Mouse (Mus musculus): ENCODE results near the gene Lrrc3c. TPM values are rescaled to one million over a fixed set of nuclear protein-coding genes. Genes with fewer than 3 reads are reported as not detected.

Gene Lrrc3c
- polyA plus RNA-seq, 1 experiment from 2014 or later = not detected

DNA sequence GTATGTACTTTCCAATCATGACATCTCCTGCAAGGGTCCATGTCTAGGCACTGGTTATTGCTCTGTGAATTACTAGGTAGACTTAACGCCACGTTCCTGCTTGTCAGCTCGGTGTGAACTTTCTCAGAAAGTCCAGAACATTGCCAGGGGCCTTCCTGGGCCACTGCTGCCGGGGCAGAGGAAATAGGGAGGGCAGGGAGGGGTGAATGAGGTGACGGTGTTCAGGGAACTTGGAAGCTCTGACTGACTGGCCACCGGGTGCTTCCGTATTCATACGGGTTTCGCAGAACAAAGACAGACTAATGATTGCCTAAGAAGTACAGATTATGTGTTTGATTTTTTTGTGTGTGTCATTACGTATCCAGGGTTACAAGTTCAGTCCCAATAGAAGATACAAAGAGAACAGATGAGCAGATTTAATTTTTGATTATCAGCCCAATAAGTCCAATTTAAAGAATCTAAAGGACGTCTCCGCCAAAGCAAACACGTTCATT, 34.1 kb upstream of the Lrrc3c start:
- no peaks in the 10 kb centered on the region for H3K9me3 ChIP-seq (ENCODE audit: control insufficient read depth, low read length)
- H3K4me1 ChIP-seq (replicated peaks; ENCODE audit: control insufficient read depth, insufficient read depth, low read length) = no peaks in the 10 kb centered on the region; the same call in 1 of the 2 replicates
- H3K27ac ChIP-seq (ENCODE audit: low read length) = no peak overlapping the region
- H3K27me3 ChIP-seq (ENCODE audit: control insufficient read depth, insufficient read depth, low read depth, low read length) = no peaks in the 10 kb centered on the region
- no peak overlapping the region for H3K4me3 ChIP-seq (ENCODE audit: low read length)
- no peak overlapping the region for H3K4me2 ChIP-seq (ENCODE audit: low read depth, low read length)
- 48% methylated on average over 13 of the region's 13 CpGs for WGBS
- no peak overlapping the region for H3K9ac ChIP-seq (ENCODE audit: low read length)
- H3K36me3 ChIP-seq (ENCODE audit: control insufficient read depth, insufficient read depth, low read length) = no peaks in the 10 kb centered on the region
- no peak for ATAC-seq (ENCODE audit: low read depth)

DNA sequence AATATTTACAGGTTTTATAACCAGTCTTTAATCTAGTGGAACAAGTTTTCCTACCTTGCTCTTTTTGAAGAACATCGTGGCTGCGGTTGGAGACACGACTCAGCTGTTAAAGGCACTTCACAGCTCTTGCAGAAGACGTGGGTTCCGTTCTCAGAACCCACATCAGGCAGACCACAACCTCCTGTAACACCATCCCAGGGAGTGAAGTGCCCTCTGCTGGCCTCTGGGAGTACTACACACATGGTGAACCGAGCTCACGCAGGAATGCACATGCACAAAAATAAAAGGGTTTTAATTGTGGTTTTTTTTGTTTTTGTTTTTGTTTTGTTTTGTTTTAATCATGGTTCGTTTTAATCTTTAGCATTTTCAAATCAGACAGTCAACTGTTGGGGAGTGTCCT, 29.8 kb upstream of the Lrrc3c start:
- H3K27ac ChIP-seq (ENCODE audit: low read length) = no peak overlapping the region
- H3K36me3 ChIP-seq (ENCODE audit: control insufficient read depth, insufficient read depth, low read length) = no peaks in the 10 kb centered on the region
- H3K9ac ChIP-seq (ENCODE audit: low read length) = no peak overlapping the region
- H3K4me1 ChIP-seq (replicated peaks; ENCODE audit: control insufficient read depth, insufficient read depth, low read length) = no peaks in the 10 kb centered on the region; the same call in 1 of the 2 replicates
- no peak overlapping the region for H3K4me2 ChIP-seq (ENCODE audit: low read depth, low read length)
- 80% methylated on average over 8 of the region's 8 CpGs for WGBS
- ATAC-seq (ENCODE audit: low read depth) = no peak
- H3K27me3 ChIP-seq (ENCODE audit: control insufficient read depth, insufficient read depth, low read depth, low read length) = no peaks in the 10 kb centered on the region
- H3K4me3 ChIP-seq (ENCODE audit: low read length) = no peak overlapping the region
- no peaks in the 10 kb centered on the region for H3K9me3 ChIP-seq (ENCODE audit: control insufficient read depth, low read length)

DNA sequence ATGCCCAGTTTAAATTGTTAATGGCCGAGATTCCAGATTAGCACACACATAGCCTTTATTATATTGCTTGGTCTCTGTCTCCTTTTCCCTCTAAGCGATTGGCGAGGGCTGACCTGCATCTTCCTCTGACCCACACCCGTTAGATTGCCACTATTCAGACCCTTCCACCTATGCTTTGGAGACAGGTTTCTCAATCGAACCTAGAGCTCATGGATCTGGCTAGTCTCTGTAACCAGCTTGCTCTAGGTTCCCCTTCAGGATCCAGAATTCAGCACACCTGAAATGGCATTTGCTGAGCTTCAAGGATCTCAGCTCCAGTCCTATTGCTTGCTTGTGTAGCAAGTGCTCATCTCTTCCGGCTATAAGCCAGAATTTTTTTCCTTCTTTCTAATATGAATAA, 28.6 kb upstream of the Lrrc3c start:
- H3K4me1 ChIP-seq (replicated peaks; ENCODE audit: control insufficient read depth, insufficient read depth, low read length) = no peaks in the 10 kb centered on the region
- H3K27ac ChIP-seq (ENCODE audit: low read length) = no peak overlapping the region
- H3K9me3 ChIP-seq (ENCODE audit: control insufficient read depth, low read length) = no peaks in the 10 kb centered on the region
- WGBS = 73% methylated on average over 6 of the region's 6 CpGs
- no peak overlapping the region for H3K4me2 ChIP-seq (ENCODE audit: low read depth, low read length)
- no peaks in the 10 kb centered on the region for H3K36me3 ChIP-seq (ENCODE audit: control insufficient read depth, insufficient read depth, low read length)
- H3K4me3 ChIP-seq (ENCODE audit: low read length) = no peak overlapping the region
- H3K9ac ChIP-seq (ENCODE audit: low read length) = no peak overlapping the region
- no peak for ATAC-seq (ENCODE audit: low read depth)
- no peaks in the 10 kb centered on the region for H3K27me3 ChIP-seq (ENCODE audit: control insufficient read depth, insufficient read depth, low read depth, low read length)

DNA sequence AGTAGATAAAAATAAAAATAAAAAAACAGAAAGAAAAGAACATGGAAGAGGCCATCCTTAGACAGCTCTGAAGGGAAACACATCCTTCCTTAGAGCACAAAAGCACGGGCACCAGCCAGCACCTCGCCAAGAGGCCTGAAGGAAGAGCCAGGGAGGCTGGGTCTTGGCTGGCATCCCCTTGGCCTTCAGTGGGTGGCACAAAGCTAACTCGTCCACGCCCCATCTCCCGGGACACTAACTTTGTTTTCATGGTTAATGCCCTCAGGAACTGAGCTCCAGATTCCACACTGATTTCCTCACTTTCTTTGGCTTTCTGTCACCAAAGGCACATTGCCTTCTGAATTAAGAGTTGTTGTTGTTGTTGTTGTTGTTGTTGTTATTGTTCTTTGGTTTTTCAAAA, 20.3 kb upstream of the Lrrc3c start:
- Histone ChIP-seq H3K36me3 (ENCODE audit: control insufficient read depth, insufficient read depth, low read length) (no peaks in the 10 kb centered on the region), H3K27me3 (ENCODE audit: control insufficient read depth, insufficient read depth, low read depth, low read length) (no peaks in the 10 kb centered on the region), H3K4me3 (ENCODE audit: low read length) (no peak overlapping the region), H3K27ac (ENCODE audit: low read length) (no peak overlapping the region), H3K9me3 (ENCODE audit: control insufficient read depth, low read length) (no peaks in the 10 kb centered on the region), H3K4me1 (replicated peaks; ENCODE audit: control insufficient read depth, insufficient read depth, low read length) (no peaks in the 10 kb centered on the region), H3K4me2 (ENCODE audit: low read depth, low read length) (no peak overlapping the region), H3K9ac (ENCODE audit: low read length) (no peak overlapping the region)
- ATAC-seq (ENCODE audit: low read depth) = no peak
- WGBS = 84% methylated on average over 5 of the region's 5 CpGs

DNA sequence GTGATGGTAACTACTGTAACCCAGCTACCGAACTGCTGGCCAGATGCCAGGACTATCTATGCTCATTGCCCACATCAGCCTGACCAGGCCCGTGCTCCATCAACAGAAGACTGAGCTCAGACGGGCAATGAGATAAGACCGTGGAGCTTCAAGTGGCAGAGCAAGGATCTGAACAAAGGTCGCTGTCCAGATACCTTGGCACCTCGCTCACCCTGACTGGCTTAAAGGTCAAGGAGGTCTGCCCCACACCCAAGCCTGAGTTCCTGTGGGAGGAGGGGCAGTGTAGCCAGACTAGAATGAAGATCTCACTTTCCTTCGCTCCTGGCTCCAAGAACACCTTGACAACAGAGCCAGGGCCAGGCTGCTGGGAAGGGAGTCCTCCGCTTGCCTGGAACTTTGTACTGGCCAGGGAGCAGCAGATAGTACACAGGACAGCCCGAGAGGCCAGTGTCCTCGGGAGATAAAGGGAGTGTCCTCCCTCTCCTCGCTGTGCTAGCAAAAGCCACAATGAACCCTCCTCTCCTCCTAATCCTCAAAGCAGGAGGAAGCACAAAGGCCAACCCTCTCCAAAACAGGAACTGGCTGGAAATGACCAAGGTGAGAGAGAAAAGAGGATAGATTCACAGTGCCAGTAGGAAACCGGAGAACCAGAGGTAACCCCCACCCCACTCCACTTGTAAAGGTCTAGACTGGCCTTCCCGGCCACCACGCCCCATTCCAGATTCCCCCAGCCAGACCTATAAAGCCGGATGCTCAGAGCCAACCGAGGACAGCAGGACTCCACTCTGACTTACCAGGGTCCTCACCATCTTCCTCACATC, 17.6 kb upstream of the Lrrc3c start:
- H3K4me2 ChIP-seq (ENCODE audit: low read depth, low read length) = no peak overlapping the region
- H3K9ac ChIP-seq (ENCODE audit: low read length) = no peak overlapping the region
- H3K27ac ChIP-seq (ENCODE audit: low read length) = no peak overlapping the region
- ATAC-seq (ENCODE audit: low read depth) = no peak
- WGBS = 51% methylated on average over 16 of the region's 16 CpGs
- H3K9me3 ChIP-seq (ENCODE audit: control insufficient read depth, low read length) = no peaks in the 10 kb centered on the region
- H3K27me3 ChIP-seq (ENCODE audit: control insufficient read depth, insufficient read depth, low read depth, low read length) = no peaks in the 10 kb centered on the region
- H3K4me3 ChIP-seq (ENCODE audit: low read length) = no peak overlapping the region
- peaks cover 3% of the 10 kb centered on the region for H3K4me1 ChIP-seq (replicated peaks; ENCODE audit: control insufficient read depth, insufficient read depth, low read length)
- no peaks in the 10 kb centered on the region for H3K36me3 ChIP-seq (ENCODE audit: control insufficient read depth, insufficient read depth, low read length)

DNA sequence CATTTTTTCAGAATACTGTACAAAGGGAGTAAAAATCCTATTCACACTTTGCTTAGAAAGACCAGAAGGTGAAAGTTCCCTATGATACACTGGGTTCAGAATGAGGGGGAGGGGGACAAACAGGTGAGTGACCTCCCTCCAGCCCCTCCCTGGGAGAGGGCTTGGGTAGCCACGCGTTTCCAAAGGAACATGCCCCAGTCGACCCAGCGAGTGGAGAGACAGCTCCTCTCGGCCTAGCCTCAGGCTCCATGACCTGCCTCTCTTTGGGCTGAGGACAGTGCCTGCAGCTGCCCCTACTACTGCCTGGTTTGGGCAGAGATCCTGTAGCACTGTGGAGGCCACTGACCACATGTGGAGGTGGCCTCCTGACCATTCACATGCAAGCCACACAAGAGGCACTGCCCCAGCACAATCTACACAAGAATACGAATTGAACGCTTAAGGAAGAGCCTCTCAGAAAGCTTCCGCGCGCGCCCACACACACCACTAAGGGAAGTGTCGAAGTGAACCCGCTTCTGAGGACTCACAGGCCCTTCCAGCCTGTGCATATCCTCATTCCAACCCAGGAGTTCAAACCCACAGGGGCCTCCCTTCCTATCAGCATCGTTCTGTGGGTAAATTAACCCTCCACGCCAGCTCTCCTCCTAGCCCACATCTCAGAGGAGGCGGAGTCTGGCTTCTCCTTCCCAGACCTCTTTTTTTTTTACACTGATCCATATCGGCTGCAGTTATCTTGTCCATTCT, 16.6 kb upstream of the Lrrc3c start:
- no peaks in the 10 kb centered on the region for H3K9me3 ChIP-seq (ENCODE audit: control insufficient read depth, low read length)
- H3K27me3 ChIP-seq (ENCODE audit: control insufficient read depth, insufficient read depth, low read depth, low read length) = no peaks in the 10 kb centered on the region
- no peak for ATAC-seq (ENCODE audit: low read depth)
- no peak overlapping the region for H3K4me3 ChIP-seq (ENCODE audit: low read length)
- H3K27ac ChIP-seq (ENCODE audit: low read length) = no peak overlapping the region
- no peaks in the 10 kb centered on the region for H3K36me3 ChIP-seq (ENCODE audit: control insufficient read depth, insufficient read depth, low read length)
- H3K4me2 ChIP-seq (ENCODE audit: low read depth, low read length) = no peak overlapping the region
- no peak overlapping the region for H3K9ac ChIP-seq (ENCODE audit: low read length)
- 72% methylated on average over 17 of the region's 17 CpGs for WGBS
- H3K4me1 ChIP-seq (replicated peaks; ENCODE audit: control insufficient read depth, insufficient read depth, low read length) = peaks cover 12% of the 10 kb centered on the region

DNA sequence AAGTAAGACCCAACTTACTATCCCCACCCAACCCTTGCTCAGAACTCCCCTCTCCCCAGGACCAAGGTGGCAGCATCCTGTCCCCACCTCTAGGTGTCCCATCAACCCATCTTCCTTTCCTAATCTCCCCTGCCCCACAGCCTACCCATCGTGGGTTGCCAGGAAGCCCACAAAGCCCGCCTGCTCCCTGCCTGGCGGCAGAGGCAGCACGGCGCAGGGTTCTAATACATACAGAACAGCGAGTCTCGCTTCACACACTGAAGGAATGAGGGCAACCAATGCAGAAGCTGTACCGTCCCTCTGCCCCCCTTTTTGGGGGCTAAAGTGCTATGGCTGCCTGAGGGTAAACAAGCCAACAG, 16.1 kb upstream of the Lrrc3c start:
- Histone ChIP-seq H3K27ac (ENCODE audit: low read length) (no peak overlapping the region), H3K36me3 (ENCODE audit: control insufficient read depth, insufficient read depth, low read length) (no peaks in the 10 kb centered on the region), H3K27me3 (ENCODE audit: control insufficient read depth, insufficient read depth, low read depth, low read length) (no peaks in the 10 kb centered on the region), H3K4me2 (ENCODE audit: low read depth, low read length) (no peak overlapping the region), H3K4me1 (replicated peaks; ENCODE audit: control insufficient read depth, insufficient read depth, low read length) (peaks cover 12% of the 10 kb centered on the region), H3K9me3 (ENCODE audit: control insufficient read depth, low read length) (no peaks in the 10 kb centered on the region), H3K9ac (ENCODE audit: low read length) (no peak overlapping the region), H3K4me3 (ENCODE audit: low read length) (no peak overlapping the region)
- 84% methylated on average over 8 of the region's 8 CpGs for whole genome bisulfite sequencing
- ATAC-seq (ENCODE audit: low read depth) = no peak

DNA sequence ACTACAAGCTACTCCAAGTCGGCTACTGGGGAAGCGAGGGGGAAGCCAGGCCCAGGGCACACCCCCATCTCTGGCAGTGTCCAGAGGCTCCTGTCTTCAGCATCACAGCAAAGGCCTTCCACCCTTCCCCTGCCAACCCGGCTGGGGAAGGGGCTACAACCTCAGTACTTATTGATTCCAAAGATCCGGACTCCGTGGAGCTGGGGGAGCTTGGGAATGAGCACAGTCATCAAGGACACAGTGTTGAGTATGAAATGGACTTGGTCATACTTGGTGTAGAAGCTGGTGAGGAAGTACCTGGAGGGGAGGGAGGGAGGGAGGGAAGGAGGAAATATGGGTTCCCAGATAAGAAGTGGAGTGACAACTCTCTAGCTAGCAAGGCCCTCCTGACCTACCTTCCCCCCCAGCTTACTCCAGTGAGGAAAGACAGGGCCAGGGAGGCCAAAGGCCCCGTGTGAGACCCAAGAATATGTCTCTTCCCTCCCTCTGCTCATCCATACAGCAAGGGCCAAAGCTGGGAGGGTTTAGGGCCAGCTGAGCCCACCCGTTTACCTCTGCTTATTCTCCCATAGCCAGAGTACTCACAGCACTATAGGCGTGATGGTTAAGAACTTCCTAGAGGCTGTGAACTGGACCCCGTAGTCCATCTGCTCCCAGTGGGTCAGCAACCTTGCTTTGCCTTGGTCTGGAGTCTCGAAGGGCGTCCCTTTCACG, 15.4 kb upstream of the Lrrc3c start:
- Histone ChIP-seq H3K4me3 (ENCODE audit: low read length) (no peak overlapping the region), H3K9me3 (ENCODE audit: control insufficient read depth, low read length) (no peaks in the 10 kb centered on the region), H3K27me3 (ENCODE audit: control insufficient read depth, insufficient read depth, low read depth, low read length) (no peaks in the 10 kb centered on the region), H3K9ac (ENCODE audit: low read length) (no peak overlapping the region), H3K27ac (ENCODE audit: low read length) (no peak overlapping the region), H3K4me2 (ENCODE audit: low read depth, low read length) (no peak overlapping the region), H3K36me3 (ENCODE audit: control insufficient read depth, insufficient read depth, low read length) (no peaks in the 10 kb centered on the region), H3K4me1 (replicated peaks; ENCODE audit: control insufficient read depth, insufficient read depth, low read length) (peaks cover 18% of the 10 kb centered on the region)
- WGBS = 84% methylated on average over 12 of the region's 12 CpGs
- ATAC-seq (ENCODE audit: low read depth) = no peak

DNA sequence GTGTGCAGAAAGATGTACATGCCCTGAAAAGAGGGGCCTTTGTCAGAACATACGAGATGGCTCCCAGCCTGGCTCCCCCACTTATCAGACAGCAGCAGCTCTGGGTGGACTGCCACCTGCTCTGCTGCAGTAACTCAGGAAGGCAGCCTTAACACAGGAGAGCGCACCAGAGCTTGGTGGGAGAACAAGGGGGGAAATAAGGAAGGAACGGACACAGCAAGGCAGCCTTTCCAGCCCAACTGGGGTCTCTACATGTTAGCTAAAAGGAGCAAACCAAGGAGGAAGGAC, 14.9 kb upstream of the Lrrc3c start:
- Histone ChIP-seq H3K9ac (ENCODE audit: low read length) (no peak overlapping the region), H3K9me3 (ENCODE audit: control insufficient read depth, low read length) (no peaks in the 10 kb centered on the region), H3K27me3 (ENCODE audit: control insufficient read depth, insufficient read depth, low read depth, low read length) (no peaks in the 10 kb centered on the region), H3K36me3 (ENCODE audit: control insufficient read depth, insufficient read depth, low read length) (no peaks in the 10 kb centered on the region), H3K4me1 (replicated peaks; ENCODE audit: control insufficient read depth, insufficient read depth, low read length) (peaks cover 23% of the 10 kb centered on the region), H3K4me2 (ENCODE audit: low read depth, low read length) (no peak overlapping the region), H3K4me3 (ENCODE audit: low read length) (no peak overlapping the region), H3K27ac (ENCODE audit: low read length) (no peak overlapping the region)
- 91% methylated on average over 3 of the region's 3 CpGs for WGBS
- ATAC-seq (ENCODE audit: low read depth) = no peak
